Comparison of ENCODE assay signal across 17 mouse cellular contexts in genomic region chr10:117399839-117400238, GRCm38 (mm10).
"Had no signal": no experiment of that assay in that cellular context is flagged by ENCODE, and none has a peak within 500 bp of the region (broad histone marks: within the 10 kb centered on the region; RNA-seq: fewer than 3 reads in every experiment).

No protein-coding gene starts in this region.

- DNase-seq: left cerebral cortex, postnatal 4 days; liver; liver, embryonic 13.5 days; liver, postnatal 0 days; lung, adult 18-20 months; lung, adult 2 months; lung, embryonic 14.5 days; lung, postnatal 10 days; lung, postnatal 14 days; lung, postnatal 36 days; lung, postnatal 4 days; midbrain, embryonic 14.5 days had no signal

- ATAC-seq: liver, embryonic 12.5 days; liver, postnatal 0 days; lung, postnatal 0 days; midbrain, embryonic 13.5 days; midbrain, embryonic 15.5 days; midbrain, embryonic 16.5 days had no signal
